Mouse (Mus musculus) limb, embryonic 13.5 days (tissue): Measurements from ENCODE around the gene Rcor1. TPM values are rescaled to one million over a fixed set of nuclear protein-coding genes. Genes with fewer than 3 reads are reported as not detected.

Experiments used
- ATAC-seq: fragments of 200-750 bp; cut with Nextera tagmentation; 2 replicates; pipeline ENCODE4 v1.8.0; 2017; ENCODE audit warnings: low read depth, moderate number of reproducible peaks, moderate TSS enrichment; ENCODE audit not compliant: low FRiP score
- H3K27ac ChIP-seq: fragments of 300-500 bp; sonication (generic); 2 replicates; pipeline ENCODE4 v1.5.1; 2015; ENCODE audit warnings: inconsistent platforms, mild to moderate bottlenecking, moderate library complexity
- H3K27me3 ChIP-seq: fragments of 300-500 bp; sonication (generic); 2 replicates; pipeline ENCODE4 v1.6.1; 2015; ENCODE audit warnings: mild to moderate bottlenecking, inconsistent platforms
- H3K36me3 ChIP-seq: fragments of 300-500 bp; sonication (generic); 2 replicates; pipeline ENCODE4 v1.6.1; 2015; ENCODE audit warnings: inconsistent platforms, mild to moderate bottlenecking, moderate library complexity
- H3K4me1 ChIP-seq: fragments of 300-500 bp; sonication (generic); 2 replicates; pipeline ENCODE4 v1.6.1; 2015; ENCODE audit warnings: inconsistent platforms
- H3K4me2 ChIP-seq: fragments of 300-500 bp; sonication (generic); replicated peaks from 2 replicates; pipeline ENCODE4 v1.6.1; 2015; ENCODE audit warnings: inconsistent platforms, mild to moderate bottlenecking, moderate library complexity
- H3K4me3 ChIP-seq: fragments of 300-500 bp; sonication (generic); 2 replicates; pipeline ENCODE4 v1.5.1; 2015; ENCODE audit warnings: moderate library complexity, mild to moderate bottlenecking, inconsistent platforms
- H3K9ac ChIP-seq: fragments of 300-500 bp; sonication (generic); 2 replicates; pipeline ENCODE4 v1.6.1; 2015; ENCODE audit warnings: mild to moderate bottlenecking, inconsistent platforms
- H3K9me3 ChIP-seq: fragments of 300-500 bp; sonication (generic); 2 replicates; pipeline ENCODE4 v1.6.1; 2016; ENCODE audit warnings: inconsistent platforms
- WGBS: fragments of 180-500 bp; shearing (Covaris S2); methylation state at CpG from one replicate; pipeline ENCODE4 v1.1.7; 2015; 5-methylcytosine and 5-hydroxymethylcytosine counted together
- polyA plus RNA-seq: library from polyadenylated mRNA; unstranded; fragments of >200 nt; fragmentation: Nextera tagmentation; extraction: Ambion mirVana; gene quantifications from 2 replicates; pipeline ENCODE4 v1.2.1, GENCODE M21; 2015

Gene Rcor1
- polyA plus RNA-seq, 1 experiment from 2014 or later = 11.1 TPM

DNA sequence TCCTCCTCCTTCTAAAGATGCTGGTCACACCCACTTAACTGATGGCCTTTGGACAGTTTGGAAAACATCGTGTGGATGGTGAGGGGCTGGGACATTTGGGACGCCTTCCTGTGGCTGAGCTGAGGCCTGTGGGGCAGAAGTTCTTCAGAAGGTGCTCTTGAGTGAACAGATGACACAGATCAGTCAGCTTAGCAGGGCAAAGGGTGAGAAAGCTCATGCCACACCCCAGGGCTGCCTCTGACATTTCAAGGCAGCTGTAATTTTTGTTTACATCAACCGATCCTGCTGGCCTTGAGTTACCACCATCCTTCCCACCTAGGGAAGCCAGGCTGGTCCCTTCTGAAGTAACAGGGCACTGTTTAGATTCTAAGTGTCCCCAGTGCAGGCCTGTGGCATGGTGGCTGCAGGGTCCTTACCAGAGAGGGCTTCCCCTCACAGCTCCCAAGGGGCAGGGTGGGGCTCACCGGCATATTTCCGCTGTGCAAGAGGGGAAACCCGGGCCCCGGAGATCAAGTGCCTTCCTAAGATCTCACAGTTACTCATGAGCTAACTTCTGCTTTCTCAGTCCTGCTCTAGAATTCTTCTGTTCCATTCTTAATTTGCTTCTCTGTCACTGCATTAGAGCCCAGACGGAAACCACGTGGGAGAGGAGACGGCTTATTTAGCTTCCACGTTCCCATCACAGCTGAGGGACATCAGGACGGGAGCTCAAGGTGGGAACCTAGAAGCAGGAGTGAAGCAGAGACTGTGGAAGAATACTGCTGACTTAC is 120.7 kb downstream of the Rcor1 start:
- no peaks in the 10 kb centered on the region for H3K9me3 ChIP-seq
- peaks cover 31% of the 10 kb centered on the region for H3K4me1 ChIP-seq
- H3K36me3 ChIP-seq = no peaks in the 10 kb centered on the region
- no peak overlapping the region for H3K9ac ChIP-seq
- WGBS = 51% methylated on average over 12 of the region's 12 CpGs
- ATAC-seq = no peak
- H3K4me2 ChIP-seq = no peak overlapping the region
- H3K27me3 ChIP-seq = peaks cover 4% of the 10 kb centered on the region; the same call in 1 of the 2 replicates
- H3K4me3 ChIP-seq = no peak overlapping the region
- no peak overlapping the region for H3K27ac ChIP-seq

- Histone ChIP-seq H3K27ac (no peak overlapping the region), H3K27me3 (no peaks in the 10 kb centered on the region), H3K4me3 (no peak overlapping the region), H3K9ac (no peak overlapping the region), H3K4me1 (peaks cover 38% of the 10 kb centered on the region), H3K4me2 (no peak overlapping the region), H3K9me3 (no peaks in the 10 kb centered on the region), H3K36me3 (no peaks in the 10 kb centered on the region)
- ATAC-seq = no peak
- WGBS = 89% methylated on average over 10 of the region's 10 CpGs
Observed at GRCm38 (mm10) chr12:111160871-111161270, 121.7 kb downstream of the Rcor1 start.

- Histone ChIP-seq H3K4me3 (peak overlapping the region; percentile 28; the same call in 1 of the 2 replicates), H3K27ac (no peak overlapping the region), H3K9me3 (no peaks in the 10 kb centered on the region), H3K27me3 (no peaks in the 10 kb centered on the region), H3K36me3 (no peaks in the 10 kb centered on the region), H3K9ac (no peak overlapping the region), H3K4me1 (peaks cover 38% of the 10 kb centered on the region), H3K4me2 (peak overlapping the region; percentile 57)
- 42% methylated on average over 7 of the region's 7 CpGs for WGBS
- no peak for ATAC-seq
Observed at GRCm38 (mm10) chr12:111161943-111162311, 122.8 kb downstream of the Rcor1 start.

DNA sequence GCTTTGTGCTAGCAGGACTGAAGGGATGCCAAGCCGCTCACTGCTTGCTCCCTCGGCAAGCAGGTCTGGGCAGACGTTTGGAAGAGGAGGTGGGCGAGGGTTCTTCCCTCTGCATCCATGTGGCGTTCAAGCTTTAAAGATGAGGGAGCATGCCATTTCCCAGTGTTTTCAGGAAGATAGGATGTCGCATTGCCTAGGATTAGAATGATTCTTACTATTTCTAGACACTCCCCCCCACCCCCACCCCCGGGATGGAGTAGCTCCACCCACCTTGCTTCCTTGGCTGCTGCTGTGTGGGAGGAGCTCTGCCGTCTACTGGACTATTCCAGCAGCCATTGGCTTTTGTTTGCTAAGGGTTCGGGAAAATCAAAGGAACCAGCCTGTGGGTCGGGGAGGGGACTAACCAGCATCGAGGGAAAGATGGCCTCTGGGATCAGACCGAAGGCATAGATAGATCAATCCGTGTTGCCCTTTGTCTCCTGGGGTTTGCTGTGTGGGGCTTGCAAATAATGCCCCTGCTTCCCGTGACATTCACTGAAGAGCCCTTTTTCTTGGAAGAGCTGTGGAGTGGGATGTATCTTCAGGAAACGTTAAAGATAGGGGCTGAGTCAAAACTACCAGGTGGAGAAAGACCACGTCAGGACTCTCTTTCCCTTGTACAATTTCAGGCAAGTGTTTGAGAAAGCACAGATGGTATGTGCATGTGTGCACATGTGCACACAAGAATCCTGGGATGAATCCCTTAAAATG is 123.3 kb downstream of the Rcor1 start:
- Histone ChIP-seq H3K27me3 (no peaks in the 10 kb centered on the region), H3K4me3 (peak overlapping the region; percentile 28), H3K9ac (0 out of 2 replicates have a peak overlapping the region, but pooled peaks have one; percentile 25), H3K4me2 (peak overlapping the region; percentile 57), H3K9me3 (no peaks in the 10 kb centered on the region), H3K27ac (no peak overlapping the region; the same call in 1 of the 2 replicates), H3K36me3 (no peaks in the 10 kb centered on the region), H3K4me1 (peaks cover 43% of the 10 kb centered on the region)
- ATAC-seq = no peak
- WGBS = 21% methylated on average over 16 of the region's 16 CpGs

GRCm38 (mm10) chr12:111164310-111164751 is 125.2 kb downstream of the Rcor1 start:
- no peaks in the 10 kb centered on the region for H3K27me3 ChIP-seq
- peak; percentile 85 for ATAC-seq
- WGBS = 2% methylated on average over 13 of the region's 13 CpGs
- H3K4me1 ChIP-seq = peaks cover 54% of the 10 kb centered on the region
- H3K27ac ChIP-seq = peak overlapping the region; percentile 52; the same call in 1 of the 2 replicates
- peak overlapping the region; percentile 63 for H3K4me2 ChIP-seq
- H3K4me3 ChIP-seq = peak overlapping the region; percentile 34
- no peaks in the 10 kb centered on the region for H3K9me3 ChIP-seq
- H3K36me3 ChIP-seq = no peaks in the 10 kb centered on the region
- peak overlapping the region; percentile 43; the same call in 1 of the 2 replicates for H3K9ac ChIP-seq

- Histone ChIP-seq H3K27ac (peak overlapping the region; percentile 52; the same call in 1 of the 2 replicates), H3K4me1 (peaks cover 54% of the 10 kb centered on the region), H3K27me3 (no peaks in the 10 kb centered on the region), H3K4me3 (peak overlapping the region; percentile 85), H3K9me3 (no peaks in the 10 kb centered on the region), H3K36me3 (no peaks in the 10 kb centered on the region), H3K4me2 (peak overlapping the region; percentile 89), H3K9ac (no peak overlapping the region)
- no peak for ATAC-seq
- WGBS = 69% methylated on average over 10 of the region's 10 CpGs
Observed at GRCm38 (mm10) chr12:111165146-111165812, 126.1 kb downstream of the Rcor1 start.

Other genes with a start within 250 kb of the Rcor1 start
- 5.7 and 6.1 TPM in 2 replicates for gene Mok, start 198.4 kb upstream of the Rcor1 start, polyA plus RNA-seq
- 7.0 and 7.8 TPM in 2 replicates for gene Zfp839, start 189.1 kb upstream of the Rcor1 start, polyA plus RNA-seq
- 69.0 and 73.4 TPM in 2 replicates for gene Cinp, start 150.2 kb upstream of the Rcor1 start, polyA plus RNA-seq
- 4.4 and 4.9 TPM in 2 replicates for gene Tecpr2, start 150.1 kb upstream of the Rcor1 start, polyA plus RNA-seq
- 14.1 and 16.3 TPM in 2 replicates for gene Ankrd9, start 60.3 kb upstream of the Rcor1 start, polyA plus RNA-seq
- 10.5 and 11.2 TPM in 2 replicates for gene Traf3, start 127.0 kb downstream of the Rcor1 start, polyA plus RNA-seq
- not detected in 2 replicates for gene 4930595D18Rik, start 145.1 kb downstream of the Rcor1 start, polyA plus RNA-seq
- 0.60 and 1.1 TPM in 2 replicates for gene Amn, start 231.7 kb downstream of the Rcor1 start, polyA plus RNA-seq